Mouse (Mus musculus) myocyte (in vitro differentiated cells): ENCODE data around the gene Fv1. TPM values are rescaled to one million over a fixed set of nuclear protein-coding genes. Genes with fewer than 3 reads are reported as not detected.

Experiments used
- H3K27me3 ChIP-seq: one replicate; pipeline ENCODE4 v1.6.1; 2011; ENCODE audit not compliant: control insufficient read depth, insufficient read depth, insufficient read length
- H3K36me3 ChIP-seq: one replicate; pipeline ENCODE4 v1.6.1; 2011; ENCODE audit not compliant: control insufficient read depth, insufficient read depth
- H3K4me2 ChIP-seq: one replicate; pipeline ENCODE4 v1.6.1; 2011; ENCODE audit warnings: low read depth, control low read depth
- H3K4me3 ChIP-seq: one replicate; pipeline ENCODE4 v1.5.1; 2011; ENCODE audit warnings: mild to moderate bottlenecking, control low read depth, moderate library complexity
- H3K79me2 ChIP-seq: one replicate; pipeline ENCODE4 v1.6.1; 2011; ENCODE audit not compliant: control insufficient read depth, insufficient read depth
- H3ac ChIP-seq: one replicate; pipeline ENCODE4 v1.6.1; 2011; ENCODE audit not compliant: control insufficient read depth, insufficient read length
- CEBPB ChIP-seq: IDR thresholded peaks from 2 replicates; pipeline ENCODE4 v1.6.1; 2011; ENCODE audit warnings: mild to moderate bottlenecking, moderate library complexity; ENCODE audit not compliant: poor library complexity, insufficient read depth, severe bottlenecking
- E2F4 ChIP-seq: IDR thresholded peaks from one replicate; pipeline ENCODE4 v1.6.1; 2011; ENCODE audit warnings: mild to moderate bottlenecking, control low read depth, moderate library complexity; ENCODE audit not compliant: insufficient read depth
- MAX ChIP-seq: IDR thresholded peaks from one replicate; pipeline ENCODE4 v1.6.1; 2011; ENCODE audit warnings: low read depth, mild to moderate bottlenecking, control low read depth
- MYOD1 ChIP-seq, 3 experiments: IDR thresholded peaks; one replicate each; pipeline ENCODE4 v1.6.1; 2011; ENCODE audit warnings: control low read depth in 2 of 3, low read depth in 2 of 3, mild to moderate bottlenecking in 2 of 3, moderate library complexity in 1 of 3; ENCODE audit not compliant: insufficient read length in 2 of 3, control insufficient read depth in 1 of 3
- MYOG ChIP-seq, 3 experiments: IDR thresholded peaks; one replicate each; pipeline ENCODE4 v1.6.1; 2011; ENCODE audit warnings: control low read depth in 2 of 3, low read depth in 2 of 3, mild to moderate bottlenecking in 2 of 3; ENCODE audit not compliant: insufficient read length in 2 of 3, control insufficient read depth in 1 of 3, insufficient read depth in 1 of 3
- POLR2A ChIP-seq: IDR thresholded peaks from one replicate; pipeline ENCODE4 v1.6.1; 2011; ENCODE audit warnings: low read depth, mild to moderate bottlenecking, control low read depth, moderate library complexity; ENCODE audit not compliant: insufficient read length
- POLR2AphosphoS2 ChIP-seq: IDR thresholded peaks from one replicate; pipeline ENCODE4 v1.6.1; 2011; ENCODE audit warnings: low read depth, control low read depth; ENCODE audit not compliant: insufficient read length
- REST ChIP-seq: IDR thresholded peaks from one replicate; pipeline ENCODE4 v1.6.1; 2011; ENCODE audit warnings: mild to moderate bottlenecking, control low read depth, moderate library complexity; ENCODE audit not compliant: insufficient read depth, insufficient read length
- SRF ChIP-seq: IDR thresholded peaks from one replicate; pipeline ENCODE4 v1.6.1; 2011; ENCODE audit warnings: low read depth; ENCODE audit not compliant: control insufficient read depth, insufficient read length
- TCF12 ChIP-seq: IDR thresholded peaks from one replicate; pipeline ENCODE4 v1.6.1; 2011; ENCODE audit warnings: mild to moderate bottlenecking, control low read depth; ENCODE audit not compliant: poor library complexity, insufficient read depth, severe bottlenecking
- TCF3 ChIP-seq: IDR thresholded peaks from one replicate; pipeline ENCODE4 v1.6.1; 2011; ENCODE audit warnings: low read depth, control low read depth; ENCODE audit not compliant: insufficient read length
- USF1 ChIP-seq: IDR thresholded peaks from one replicate; pipeline ENCODE4 v1.6.1; 2011; ENCODE audit warnings: low read depth, mild to moderate bottlenecking, control low read depth, moderate library complexity
- polyA plus RNA-seq: library from polyadenylated mRNA; unstranded; fragments of >200 nt; fragmentation: generic; extraction: Trizol; gene quantifications from one replicate; pipeline ENCODE4 v1.2.1, GENCODE M21; 2012; ENCODE audit warnings: missing spikeins

Fv1 gene
- polyA plus RNA-seq, 1 experiment = 3.7 TPM

DNA sequence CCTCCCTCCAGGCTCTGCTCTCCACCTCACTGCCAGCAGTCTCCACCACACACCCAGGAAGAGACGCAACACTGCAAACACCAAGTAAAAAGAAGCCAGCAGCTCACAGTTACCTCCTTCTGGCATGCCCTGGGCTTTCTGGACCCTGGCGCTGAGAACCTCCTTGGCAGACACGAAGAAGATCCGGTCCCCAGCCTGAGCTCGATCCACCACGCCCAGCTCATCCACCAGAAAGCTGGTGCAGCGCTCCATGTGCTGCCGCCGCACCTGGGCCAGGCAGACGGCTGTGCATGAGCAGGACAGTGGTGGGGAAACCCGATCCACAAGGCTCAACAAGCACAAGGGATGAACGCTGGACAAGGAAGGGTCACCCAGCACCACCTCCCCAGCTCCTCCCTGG, 17.4 kb downstream of the Fv1 start:
- H3K79me2 ChIP-seq = no peaks in the 10 kb centered on the region
- TF ChIP-seq CEBPB (no peak), POLR2AphosphoS2 (no peak), E2F4 (no peak), MYOD1 (IDR thresholded peaks at IDR 0.05; ENCODE audit: control insufficient read depth in 1 of 3, insufficient read length in 2 of 3, low read depth in 2 of 3) (no peak), MYOG (IDR thresholded peaks at IDR 0.05; ENCODE audit: control insufficient read depth in 1 of 3, insufficient read depth in 1 of 3, insufficient read length in 2 of 3, low read depth in 2 of 3) (no peak), MAX (no peak), TCF12 (no peak), TCF3 (no peak), USF1 (no peak), POLR2A (no peak), SRF (no peak), REST (no peak)
- H3K4me2 ChIP-seq = no peak overlapping the region

DNA sequence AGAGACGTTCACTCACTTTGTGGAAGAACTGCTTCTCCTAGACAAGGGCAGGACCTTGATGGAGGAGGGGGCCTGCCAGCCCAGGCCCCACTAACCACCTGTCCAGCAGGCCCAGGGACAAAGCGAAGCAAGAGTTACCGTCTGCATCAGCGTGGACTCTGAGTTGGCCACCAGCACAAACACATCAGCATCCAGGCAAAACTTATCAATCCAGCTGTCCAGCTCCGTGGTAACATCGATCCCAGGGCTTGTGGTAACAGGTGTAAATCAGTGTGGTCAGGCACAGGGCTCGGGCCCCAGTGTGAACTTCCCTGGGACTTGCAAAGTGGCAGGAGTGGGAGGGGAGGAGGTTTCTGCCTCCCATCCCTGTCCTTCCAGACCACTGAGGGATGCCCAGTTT, 18.5 kb downstream of the Fv1 start:
- TF ChIP-seq MYOD1 (IDR thresholded peaks at IDR 0.05; ENCODE audit: control insufficient read depth in 1 of 3, insufficient read length in 2 of 3, low read depth in 2 of 3) (peak in 2 of 3 experiments; percentile 31 to 50), SRF (no peak), MYOG (IDR thresholded peaks at IDR 0.05; ENCODE audit: control insufficient read depth in 1 of 3, insufficient read depth in 1 of 3, insufficient read length in 2 of 3, low read depth in 2 of 3) (peak in 2 of 3 experiments; percentile 52 to 75)
- no peak overlapping the region for H3K4me3 ChIP-seq
- H3K36me3 ChIP-seq = peaks cover 23% of the 10 kb centered on the region
- no peaks in the 10 kb centered on the region for H3K27me3 ChIP-seq
- no peak overlapping the region for H3ac ChIP-seq
- H3K4me2 ChIP-seq = no peak overlapping the region
- no peaks in the 10 kb centered on the region for H3K79me2 ChIP-seq

More for the DNA sequence above, 17.4 kb downstream of the Fv1 start:
- Histone ChIP-seq H3K4me3 (no peak overlapping the region), H3K27me3 (no peaks in the 10 kb centered on the region), H3K36me3 (peaks cover 30% of the 10 kb centered on the region), H3ac (no peak overlapping the region)

DNA sequence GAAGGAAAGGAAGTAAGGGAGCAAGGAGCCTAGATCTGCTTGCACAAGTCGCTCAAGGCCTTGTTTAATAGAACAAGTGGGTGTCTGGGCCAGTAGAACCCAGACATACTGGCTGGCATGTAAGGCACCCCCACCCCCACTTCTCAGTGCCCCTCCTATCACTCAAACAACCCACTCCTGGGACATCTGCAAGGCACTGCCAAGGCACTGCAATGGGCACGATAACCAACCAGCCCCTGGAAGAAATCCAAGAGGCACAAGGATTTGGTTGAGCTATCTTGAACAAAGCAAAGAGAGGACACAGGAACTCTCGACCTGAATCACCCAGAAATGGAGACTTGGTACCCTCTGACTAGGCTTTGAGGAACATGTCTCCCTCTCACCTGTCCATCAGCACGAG, 19.5 kb downstream of the Fv1 start:
- Histone ChIP-seq H3K4me2 (no peak overlapping the region), H3K27me3 (no peaks in the 10 kb centered on the region), H3ac (no peak overlapping the region), H3K79me2 (no peaks in the 10 kb centered on the region), H3K36me3 (peaks cover 23% of the 10 kb centered on the region), H3K4me3 (no peak overlapping the region)
- TF ChIP-seq TCF12 (no peak), REST (no peak), MYOG (IDR thresholded peaks at IDR 0.05; ENCODE audit: control insufficient read depth in 1 of 3, insufficient read depth in 1 of 3, insufficient read length in 2 of 3, low read depth in 2 of 3) (no peak), CEBPB (no peak), MYOD1 (IDR thresholded peaks at IDR 0.05; ENCODE audit: control insufficient read depth in 1 of 3, insufficient read length in 2 of 3, low read depth in 2 of 3) (no peak), POLR2AphosphoS2 (no peak), TCF3 (no peak), E2F4 (no peak), POLR2A (no peak), MAX (no peak), SRF (no peak), USF1 (no peak)

DNA sequence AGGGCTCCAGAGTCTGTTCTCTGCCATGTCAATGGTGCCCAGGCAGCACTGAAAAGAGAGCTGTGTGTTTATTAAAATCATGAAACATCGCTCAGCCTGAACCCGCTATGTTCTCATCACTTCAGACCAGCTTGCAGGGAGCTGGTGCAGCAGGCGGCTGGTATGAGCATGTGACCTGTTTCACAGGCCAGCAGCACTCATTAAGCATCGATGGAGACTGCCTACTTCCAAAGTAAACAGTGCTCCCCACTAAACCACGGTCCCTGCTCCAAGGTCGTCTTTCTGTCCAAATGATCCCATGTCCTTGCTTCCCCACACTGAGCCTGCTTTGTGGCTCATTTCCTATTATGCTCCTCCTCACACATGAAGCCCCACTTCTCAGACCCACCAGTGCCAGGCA, 21.6 kb downstream of the Fv1 start:
- no peak overlapping the region for H3ac ChIP-seq
- no peaks in the 10 kb centered on the region for H3K27me3 ChIP-seq
- H3K36me3 ChIP-seq = peaks cover 11% of the 10 kb centered on the region
- H3K4me2 ChIP-seq = no peak overlapping the region
- no peaks in the 10 kb centered on the region for H3K79me2 ChIP-seq
- TF ChIP-seq SRF (no peak), MAX (no peak), CEBPB (no peak), TCF3 (no peak), MYOG (IDR thresholded peaks at IDR 0.05; ENCODE audit: control insufficient read depth in 1 of 3, insufficient read depth in 1 of 3, insufficient read length in 2 of 3, low read depth in 2 of 3) (no peak), USF1 (no peak), POLR2AphosphoS2 (no peak), REST (no peak), E2F4 (no peak), TCF12 (no peak), POLR2A (no peak)
- H3K4me3 ChIP-seq = no peak overlapping the region

DNA sequence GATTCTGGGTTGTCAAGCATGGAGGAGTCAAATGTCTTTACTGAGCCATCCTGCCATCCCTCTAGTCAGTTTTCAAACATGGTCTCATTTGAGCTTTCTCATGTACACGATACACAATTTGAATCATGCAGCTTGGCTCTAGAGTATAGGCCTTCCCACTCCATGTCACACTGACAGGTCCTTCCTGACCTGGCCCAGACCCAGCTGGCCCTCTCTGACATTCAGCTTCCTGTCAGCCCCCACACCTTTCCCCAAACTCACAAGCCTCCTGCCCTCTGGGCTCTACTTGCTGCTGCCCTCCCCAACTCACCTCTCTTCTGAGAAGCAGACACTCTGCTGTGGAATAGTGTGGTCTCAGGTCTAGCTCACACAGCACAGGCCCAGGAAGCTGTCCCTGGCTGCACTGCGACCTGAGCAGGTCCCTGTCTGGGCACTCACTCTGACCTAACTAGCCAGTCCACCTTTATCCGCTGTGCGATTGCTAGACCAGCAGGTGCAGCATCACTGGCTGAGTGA, 27.1 kb downstream of the Fv1 start:
- H3K36me3 ChIP-seq = peaks cover 36% of the 10 kb centered on the region
- H3K4me3 ChIP-seq = no peak overlapping the region
- no peak overlapping the region for H3K4me2 ChIP-seq
- no peak overlapping the region for H3ac ChIP-seq
- peaks cover 13% of the 10 kb centered on the region for H3K79me2 ChIP-seq
- TF ChIP-seq REST (no peak), MYOG (IDR thresholded peaks at IDR 0.05; ENCODE audit: control insufficient read depth in 1 of 3, insufficient read depth in 1 of 3, insufficient read length in 2 of 3, low read depth in 2 of 3) (no peak), E2F4 (no peak), POLR2A (no peak), USF1 (no peak), POLR2AphosphoS2 (no peak), MYOD1 (IDR thresholded peaks at IDR 0.05; ENCODE audit: control insufficient read depth in 1 of 3, insufficient read length in 2 of 3, low read depth in 2 of 3) (no peak), TCF12 (no peak), SRF (no peak), CEBPB (no peak), TCF3 (no peak)
- H3K27me3 ChIP-seq = no peaks in the 10 kb centered on the region
